Mouse (Mus musculus) forebrain, embryonic 12.5 days (tissue): ENCODE results near the gene Esrp2. TPM values are rescaled to one million over a fixed set of nuclear protein-coding genes. Genes with fewer than 3 reads are reported as not detected.

ENCODE experiments used
- ATAC-seq: fragments of 200-750 bp; cut with Nextera tagmentation; 2 replicates; pipeline ENCODE4 v1.8.0; 2017; ENCODE audit warnings: moderate TSS enrichment; ENCODE audit not compliant: low FRiP score
- H3K27ac ChIP-seq: fragments of 300-500 bp; sonication (generic); 2 replicates; pipeline ENCODE4 v1.5.1; 2016; ENCODE audit warnings: mild to moderate bottlenecking
- H3K27me3 ChIP-seq: fragments of 300-500 bp; sonication (generic); 2 replicates; pipeline ENCODE4 v1.6.1; 2016; ENCODE audit warnings: mild to moderate bottlenecking
- H3K36me3 ChIP-seq: fragments of 300-500 bp; sonication (generic); replicated peaks from 2 replicates; pipeline ENCODE4 v1.6.1; 2016; ENCODE audit warnings: mild to moderate bottlenecking
- H3K4me1 ChIP-seq: fragments of 300-500 bp; sonication (generic); 2 replicates; pipeline ENCODE4 v1.6.1; 2016
- H3K4me2 ChIP-seq: fragments of 300-500 bp; sonication (generic); 2 replicates; pipeline ENCODE4 v1.6.1; 2016; ENCODE audit warnings: mild to moderate bottlenecking, moderate library complexity
- H3K4me3 ChIP-seq: fragments of 300-500 bp; sonication (generic); replicated peaks from 2 replicates; pipeline ENCODE4 v1.5.1; 2016; ENCODE audit warnings: mild to moderate bottlenecking
- H3K9ac ChIP-seq: fragments of 300-500 bp; sonication (generic); 2 replicates; pipeline ENCODE4 v1.6.1; 2016; ENCODE audit warnings: mild to moderate bottlenecking
- H3K9me3 ChIP-seq: fragments of 300-500 bp; sonication (generic); 2 replicates; pipeline ENCODE4 v1.6.1; 2016
- WGBS: fragments of 180-500 bp; shearing (Covaris S2); methylation state at CpG from one replicate; pipeline ENCODE4 v1.1.7; 2016; 5-methylcytosine and 5-hydroxymethylcytosine counted together
- polyA plus RNA-seq: library from polyadenylated mRNA; unstranded; fragments of >200 nt; fragmentation: Nextera tagmentation; extraction: Ambion mirVana; gene quantifications from 2 replicates; pipeline ENCODE4 v1.2.1, GENCODE M21; 2016

Esrp2 gene
- polyA plus RNA-seq, 1 experiment from 2014 or later: 1.9 TPM

GRCm38 (mm10) chr8:106140769-106141168 is 4.0 kb upstream of the Esrp2 start:
- no peak overlapping the region for H3K4me2 ChIP-seq

GRCm38 (mm10) chr8:106140191-106140590 is 3.4 kb upstream of the Esrp2 start:
- Histone ChIP-seq H3K36me3 (no peaks in the 10 kb centered on the region), H3K9ac (no peak overlapping the region), H3K9me3 (no peaks in the 10 kb centered on the region), H3K4me2 (no peak overlapping the region), H3K27me3 (peaks cover 63% of the 10 kb centered on the region), H3K4me3 (no peak overlapping the region), H3K27ac (no peak overlapping the region), H3K4me1 (peaks cover 28% of the 10 kb centered on the region)
- ATAC-seq: no peak
- 76% methylated on average over 5 of the region's 5 CpGs for WGBS

More at GRCm38 (mm10) chr8:106140769-106141168, 4.0 kb upstream of the Esrp2 start:
- H3K9me3 ChIP-seq: no peaks in the 10 kb centered on the region
- no peaks in the 10 kb centered on the region for H3K36me3 ChIP-seq
- 17% methylated on average over 13 of the region's 13 CpGs for WGBS
- H3K27me3 ChIP-seq: peaks cover 58% of the 10 kb centered on the region
- no peak overlapping the region for H3K4me3 ChIP-seq
- peak; percentile 57; the same call in 1 of the 2 replicates for ATAC-seq
- peaks cover 26% of the 10 kb centered on the region for H3K4me1 ChIP-seq
- H3K9ac ChIP-seq: no peak overlapping the region
- H3K27ac ChIP-seq: no peak overlapping the region

GRCm38 (mm10) chr8:106138616-106139015 is 1.8 kb upstream of the Esrp2 start:
- WGBS: 19% methylated on average over 7 of the region's 7 CpGs
- no peaks in the 10 kb centered on the region for H3K9me3 ChIP-seq
- H3K27me3 ChIP-seq: peaks cover 70% of the 10 kb centered on the region
- H3K4me1 ChIP-seq: peaks cover 28% of the 10 kb centered on the region
- peak overlapping the region; percentile 39; the same call in 1 of the 2 replicates for H3K9ac ChIP-seq
- peak overlapping the region; percentile 74 for H3K4me2 ChIP-seq
- no peak for ATAC-seq
- no peaks in the 10 kb centered on the region for H3K36me3 ChIP-seq
- H3K4me3 ChIP-seq: peak overlapping the region; percentile 42
- H3K27ac ChIP-seq: no peak overlapping the region

- Histone ChIP-seq H3K27ac (no peak overlapping the region), H3K36me3 (0 out of 2 replicates have a peak, but pooled peaks cover 4% of the 10 kb centered on the region), H3K9ac (peak overlapping the region; percentile 39; the same call in 1 of the 2 replicates), H3K9me3 (no peaks in the 10 kb centered on the region), H3K27me3 (peaks cover 76% of the 10 kb centered on the region), H3K4me1 (peaks cover 28% of the 10 kb centered on the region), H3K4me3 (peak overlapping the region; percentile 42), H3K4me2 (peak overlapping the region; percentile 74)
- WGBS: under 1% methylated on average over 24 of the region's 24 CpGs
- peak; percentile 47 for ATAC-seq
Observed at GRCm38 (mm10) chr8:106137906-106138477, 1.2 kb upstream of the Esrp2 start.

GRCm38 (mm10) chr8:106137218-106137905 is 588 bp upstream of the Esrp2 start:
- no peaks in the 10 kb centered on the region for H3K9me3 ChIP-seq
- peak overlapping the region; percentile 74 for H3K4me2 ChIP-seq
- ATAC-seq: no peak
- peaks cover 10% of the 10 kb centered on the region; the same call in 1 of the 2 replicates for H3K36me3 ChIP-seq
- peaks cover 77% of the 10 kb centered on the region for H3K27me3 ChIP-seq
- no peak overlapping the region for H3K27ac ChIP-seq
- H3K9ac ChIP-seq: peak overlapping the region; percentile 39; the same call in 1 of the 2 replicates
- peaks cover 28% of the 10 kb centered on the region for H3K4me1 ChIP-seq
- peak overlapping the region; percentile 42 for H3K4me3 ChIP-seq
- 3% methylated on average over 22 of the region's 22 CpGs for whole genome bisulfite sequencing

GRCm38 (mm10) chr8:106135672-106136071 is 1.1 kb downstream of the Esrp2 start:
- H3K4me1 ChIP-seq: peaks cover 28% of the 10 kb centered on the region
- H3K27ac ChIP-seq: no peak overlapping the region
- H3K27me3 ChIP-seq: peaks cover 77% of the 10 kb centered on the region
- peaks cover 23% of the 10 kb centered on the region for H3K36me3 ChIP-seq
- H3K4me2 ChIP-seq: peak overlapping the region; percentile 74
- no peak for ATAC-seq
- no peaks in the 10 kb centered on the region for H3K9me3 ChIP-seq
- peak overlapping the region; percentile 42 for H3K4me3 ChIP-seq
- 4% methylated on average over 19 of the region's 19 CpGs for WGBS
- peak overlapping the region; percentile 25; the same call in 1 of the 2 replicates for H3K9ac ChIP-seq

- H3K4me1 ChIP-seq: peaks cover 28% of the 10 kb centered on the region
- H3K9ac ChIP-seq: no peak overlapping the region
- peaks cover 25% of the 10 kb centered on the region for H3K36me3 ChIP-seq
- no peak for ATAC-seq
- no peaks in the 10 kb centered on the region for H3K9me3 ChIP-seq
- H3K27ac ChIP-seq: no peak overlapping the region
- H3K4me3 ChIP-seq: no peak overlapping the region
- H3K4me2 ChIP-seq: no peak overlapping the region
- WGBS: 25% methylated on average over 14 of the region's 14 CpGs
- peaks cover 70% of the 10 kb centered on the region for H3K27me3 ChIP-seq
Observed at GRCm38 (mm10) chr8:106134751-106135571, 1.8 kb downstream of the Esrp2 start.

- H3K27me3 ChIP-seq: peaks cover 60% of the 10 kb centered on the region
- H3K4me1 ChIP-seq: peaks cover 28% of the 10 kb centered on the region
- no peak overlapping the region for H3K4me3 ChIP-seq
- ATAC-seq: no peak
- no peak overlapping the region for H3K4me2 ChIP-seq
- H3K36me3 ChIP-seq: peaks cover 33% of the 10 kb centered on the region
- H3K9me3 ChIP-seq: no peaks in the 10 kb centered on the region
- H3K9ac ChIP-seq: no peak overlapping the region
- 80% methylated on average over 6 of the region's 6 CpGs for WGBS
- no peak overlapping the region for H3K27ac ChIP-seq
Observed at GRCm38 (mm10) chr8:106133946-106134345, 2.8 kb downstream of the Esrp2 start.

- Histone ChIP-seq H3K27me3 (peaks cover 56% of the 10 kb centered on the region), H3K36me3 (peaks cover 37% of the 10 kb centered on the region)
- WGBS: 81% methylated on average over 13 of the region's 13 CpGs
Observed at GRCm38 (mm10) chr8:106133526-106133925, 3.2 kb downstream of the Esrp2 start.

GRCm38 (mm10) chr8:106132356-106132755 is 4.4 kb downstream of the Esrp2 start:
- H3K36me3 ChIP-seq: peaks cover 45% of the 10 kb centered on the region
- 95% methylated on average over 11 of the region's 11 CpGs for WGBS
- peaks cover 44% of the 10 kb centered on the region for H3K27me3 ChIP-seq
- ATAC-seq: no peak
- H3K9me3 ChIP-seq: no peaks in the 10 kb centered on the region
- no peak overlapping the region for H3K9ac ChIP-seq
- peaks cover 17% of the 10 kb centered on the region for H3K4me1 ChIP-seq
- H3K27ac ChIP-seq: no peak overlapping the region
- H3K4me2 ChIP-seq: no peak overlapping the region
- H3K4me3 ChIP-seq: no peak overlapping the region

More at GRCm38 (mm10) chr8:106133526-106133925, 3.2 kb downstream of the Esrp2 start:
- no peak for ATAC-seq
- Histone ChIP-seq H3K4me1 (peaks cover 28% of the 10 kb centered on the region), H3K9ac (no peak overlapping the region), H3K27ac (no peak overlapping the region), H3K4me2 (no peak overlapping the region), H3K4me3 (no peak overlapping the region), H3K9me3 (no peaks in the 10 kb centered on the region)

GRCm38 (mm10) chr8:106131488-106132222 is 5.1 kb downstream of the Esrp2 start:
- ATAC-seq: no peak
- Histone ChIP-seq H3K27ac (no peak overlapping the region), H3K4me3 (no peak overlapping the region), H3K27me3 (peaks cover 37% of the 10 kb centered on the region), H3K4me2 (no peak overlapping the region), H3K9me3 (no peaks in the 10 kb centered on the region), H3K4me1 (peaks cover 10% of the 10 kb centered on the region), H3K36me3 (peaks cover 50% of the 10 kb centered on the region), H3K9ac (no peak overlapping the region)
- 90% methylated on average over 7 of the region's 7 CpGs for whole genome bisulfite sequencing
